Mouse (Mus musculus) ovary, adult 18-20 months (tissue): Measurements from ENCODE around the gene Lrrtm3.

Experiments used
- DNase-seq: peaks from one replicate; pipeline ENCODE4 v3.0.0; 2022; ENCODE audit warnings: low spot score, mixed read lengths

The Lrrtm3 gene

DNA sequence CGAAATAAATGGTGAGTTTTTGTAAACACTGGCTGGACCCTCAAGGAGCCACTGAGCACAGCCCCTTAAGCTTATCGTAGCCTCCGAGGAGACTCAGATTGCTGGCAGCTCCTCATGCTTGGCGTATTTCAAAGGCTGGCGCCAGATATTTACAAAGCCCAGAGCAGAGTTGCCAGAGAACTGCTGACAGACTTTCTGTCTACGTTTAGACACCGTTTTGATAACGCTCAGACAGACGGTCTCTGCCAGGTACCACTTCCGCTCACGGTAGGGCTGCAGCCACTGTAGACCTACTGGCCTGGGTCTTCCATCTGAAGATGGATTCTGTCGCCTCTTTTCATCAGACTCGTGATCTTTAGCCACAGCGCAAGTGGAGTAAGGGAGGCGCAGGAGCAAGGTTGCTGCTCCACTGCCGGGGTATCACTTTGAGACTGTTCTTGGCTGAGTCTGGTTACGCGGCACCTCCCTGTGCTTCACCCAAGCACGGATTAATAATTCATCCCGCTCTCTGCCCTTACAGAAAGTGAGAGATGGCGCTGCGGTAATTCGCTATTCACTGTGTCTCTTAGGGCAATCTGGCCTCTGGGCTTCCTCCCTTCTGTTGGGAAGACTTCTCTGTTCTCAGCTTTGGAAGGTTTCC, 203.5 kb downstream of the Lrrtm3 start:
- DNase-seq = no peak

- DNase-seq = peak; percentile 3
Measured at GRCm38 (mm10) chr10:63880462-63880903, 209.6 kb downstream of the Lrrtm3 start.
